ENCODE assay signal across 19 mouse cellular contexts in the genomic region with DNA sequence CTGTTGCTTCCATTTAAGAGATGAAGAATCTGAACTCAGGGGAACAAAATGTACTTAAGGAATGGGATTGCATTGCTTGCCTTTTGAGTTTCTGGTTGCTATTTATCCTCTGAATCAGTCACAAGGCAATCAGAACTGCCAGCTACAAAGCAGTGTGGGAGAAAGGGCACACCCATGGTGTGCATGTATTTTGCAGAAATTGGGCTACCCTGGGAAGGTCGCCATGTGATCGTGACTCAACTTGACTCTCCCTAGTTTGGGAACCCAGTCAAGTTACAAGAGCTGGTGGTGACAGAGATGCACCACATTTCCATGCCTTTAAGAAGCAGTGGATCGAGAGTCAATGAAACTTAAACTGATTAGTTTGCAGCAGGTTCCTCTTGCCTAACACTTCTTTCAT.
DNase-seq lines count a peak whose midpoint lies in the region; ATAC-seq lines count a peak whose summit lies in the region.
"Had no signal": no experiment of that assay in that cellular context is flagged by ENCODE, and none has a peak within 500 bp of the region (broad histone marks: within the 10 kb centered on the region; RNA-seq: fewer than 3 reads in every experiment).

No protein-coding gene starts in this region.

- no peaks in the 10 kb centered on the region for H3K36me3 ChIP-seq in hindbrain, embryonic 13.5 days
- H3K36me3 ChIP-seq: embryonic facial prominence, embryonic 12.5 days; limb, embryonic 12.5 days; midbrain, embryonic 10.5 days; neural tube, embryonic 13.5 days had no signal

- 92% methylated on average over 3 of the region's 3 CpGs for WGBS in hindbrain, embryonic 13.5 days

- intact Hi-C loops in gastrocnemius, postnatal 14 days (cut with DNase I; ENCODE audit: low total_unique reads): no loop called here

- peak; percentile 15 for DNase-seq in gastrocnemius, postnatal 25 days
- no peak for DNase-seq in gastrocnemius, postnatal 14 days
- peak; percentile 37 for DNase-seq in lung, postnatal 14 days
- no peak for DNase-seq in lung, postnatal 4 days
- DNase-seq in brain, adult 2 months (ENCODE audit: low read depth, low spot score): peak; percentile 33
- DNase-seq in ovary, postnatal 14 days (ENCODE audit: low spot score): no peak
- DNase-seq: adrenal gland, adult 8-10 months; cerebellum, adult 11 months; cerebellum, postnatal 10 days; thymus, postnatal 14 days had no signal

- H3K4me1 ChIP-seq in hindbrain, embryonic 13.5 days (replicated peaks): no peaks in the 10 kb centered on the region
- H3K4me1 ChIP-seq: embryonic facial prominence, embryonic 12.5 days; midbrain, embryonic 10.5 days; neural tube, embryonic 13.5 days had no signal

- H3K9me3 ChIP-seq in hindbrain, embryonic 13.5 days: no peaks in the 10 kb centered on the region
- H3K9me3 ChIP-seq: embryonic facial prominence, embryonic 12.5 days; limb, embryonic 12.5 days; midbrain, embryonic 10.5 days; neural tube, embryonic 13.5 days had no signal

- H3K9ac ChIP-seq in hindbrain, embryonic 13.5 days: no peak overlapping the region
- H3K9ac ChIP-seq: embryonic facial prominence, embryonic 12.5 days; limb, embryonic 12.5 days; liver, embryonic 14.5 days; neural tube, embryonic 13.5 days had no signal

- H3K27me3 ChIP-seq in hindbrain, embryonic 13.5 days: no peaks in the 10 kb centered on the region
- H3K27me3 ChIP-seq: embryonic facial prominence, embryonic 12.5 days; limb, embryonic 12.5 days; neural tube, embryonic 13.5 days had no signal

- no peak overlapping the region for H3K4me2 ChIP-seq in hindbrain, embryonic 13.5 days
- H3K4me2 ChIP-seq: embryonic facial prominence, embryonic 12.5 days; limb, embryonic 12.5 days; neural tube, embryonic 13.5 days had no signal

- H3K27ac ChIP-seq in hindbrain, embryonic 13.5 days: no peak overlapping the region
- H3K27ac ChIP-seq: embryonic facial prominence, embryonic 12.5 days; hindbrain, postnatal 0 days; limb, embryonic 12.5 days; liver, embryonic 14.5 days; macrophage; midbrain, embryonic 10.5 days; neural tube, embryonic 13.5 days had no signal

- no peak overlapping the region for H3K4me3 ChIP-seq in hindbrain, embryonic 13.5 days
- H3K4me3 ChIP-seq: embryonic facial prominence, embryonic 12.5 days; limb, embryonic 12.5 days; midbrain, embryonic 10.5 days; neural tube, embryonic 13.5 days had no signal

- ATAC-seq in hindbrain, embryonic 13.5 days (ENCODE audit: low FRiP score): no peak
- ATAC-seq: hindbrain, postnatal 0 days; intestine, postnatal 0 days had no signal

Comparison
In these comparisons a context has a peak if more than half of its experiments do, and no peak if none do; other contexts are left out.
1. DNase-seq: peak in gastrocnemius, postnatal 25 days (single experiment), lung, postnatal 14 days (single experiment) and brain, adult 2 months (single experiment); none in gastrocnemius, postnatal 14 days (single experiment), lung, postnatal 4 days (0 of 2) and ovary, postnatal 14 days (single experiment).